Mouse (Mus musculus) R1 (cell line): ENCODE results near the gene Zfp51.
A peak's percentile ranks its signal among the peaks of the same experiment; 100 is the strongest.
"Not testable (repeated sequence)": the region's sequence is repeated elsewhere in the genome, so short reads cannot be mapped to it uniquely, and the experiment has no call there.

Source experiments
- DNase-seq: peaks from one replicate; pipeline ENCODE4 v3.0.0-alpha.2; 2018; ENCODE audit warnings: low read depth, low spot score

Gene Zfp51

DNA sequence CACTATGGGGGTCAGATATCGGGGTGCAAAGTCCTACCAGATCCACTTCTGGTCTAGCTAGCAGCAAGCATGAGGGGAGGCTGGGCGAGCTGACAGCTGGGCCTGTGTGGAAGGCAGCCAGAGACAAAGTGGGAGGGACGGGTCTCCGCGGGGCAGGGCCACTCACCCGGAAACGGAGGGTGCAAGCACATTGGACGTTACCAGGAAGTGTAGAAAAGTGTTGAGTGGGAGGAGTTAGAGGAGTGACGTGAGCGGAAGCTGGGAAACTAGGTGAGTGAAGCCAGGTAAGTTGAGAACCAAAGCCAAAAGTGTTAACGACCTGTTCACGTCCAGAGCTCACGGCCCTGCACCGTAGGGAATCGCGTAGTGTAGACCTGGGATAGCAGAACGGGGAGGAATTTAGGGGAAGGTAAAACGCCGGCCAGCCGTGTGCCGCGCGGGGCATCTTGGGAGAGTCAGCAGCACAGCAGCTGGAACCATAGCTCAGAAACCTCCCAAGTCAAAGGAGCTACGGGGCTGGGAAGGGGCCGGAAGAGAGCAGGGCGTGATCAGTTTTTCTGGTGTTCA is at the start of gene Zfp51:
Gene Zfp51, plus strand, starts transcription at position 237 of the 567 bp plus-strand sequence.
- DNase-seq = peak; percentile 97

GRCm38 (mm10) chr17:21422664-21423599 is 27.2 kb upstream of the Zfp51 start, which contains the start of gene Zfp54:
Gene Zfp54, plus strand, starts transcription at chr17:21423227.
- DNase-seq = peak; percentile 88

DNA sequence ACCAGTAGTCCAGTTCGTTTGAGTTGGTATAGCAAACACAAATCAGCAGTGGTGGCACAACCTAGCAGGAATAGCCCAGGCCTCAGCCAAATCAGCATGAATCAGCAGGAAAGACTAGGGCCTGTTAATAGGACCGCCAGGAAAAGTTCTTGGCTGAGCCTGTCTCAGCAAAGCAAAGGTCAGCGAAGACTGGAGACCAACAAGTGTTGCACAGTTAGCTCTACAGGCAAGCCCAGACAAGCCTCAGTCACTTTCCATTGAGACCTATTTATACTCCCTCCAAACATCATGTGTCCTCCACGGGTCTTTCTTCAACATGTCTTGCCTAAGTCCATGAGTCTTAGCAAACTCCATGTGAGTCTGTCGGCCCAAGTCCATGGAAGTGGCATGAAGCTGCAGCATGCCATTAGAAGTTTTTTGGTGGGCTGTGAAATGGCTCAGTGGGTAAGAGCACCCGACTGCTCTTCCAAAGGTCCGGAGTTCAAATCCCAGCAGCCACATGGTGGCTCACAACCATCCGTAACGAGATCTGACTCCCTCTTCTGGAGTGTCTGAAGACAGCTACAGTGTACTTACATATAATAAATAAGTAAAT is 11.3 kb upstream of the Zfp51 start:
- DNase-seq = peak; percentile 49

DNA sequence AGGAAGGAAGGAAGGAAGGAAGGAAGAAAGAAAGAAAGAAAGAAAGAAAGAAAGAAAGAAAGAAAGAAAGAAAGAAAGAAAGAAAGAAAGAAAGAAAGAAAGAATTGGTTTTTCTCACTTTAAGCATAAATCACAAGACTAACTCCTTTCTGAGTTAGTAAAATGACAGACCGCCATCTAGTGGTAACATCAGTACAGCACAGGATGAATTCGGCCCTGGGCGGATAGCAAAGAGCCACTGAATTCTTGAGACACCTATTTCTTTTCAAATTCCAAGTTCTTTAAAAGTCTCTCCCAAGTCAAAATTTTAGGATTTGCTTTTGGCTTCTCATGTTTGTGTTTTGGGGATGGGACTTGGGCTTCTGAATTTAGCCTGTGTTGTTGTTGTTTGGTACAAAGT is 505 bp upstream of the Zfp51 start:
- peak; percentile 90 for DNase-seq

GRCm38 (mm10) chr17:21463550-21463949 is 13.4 kb downstream of the Zfp51 start:
- DNase-seq = no peak

- no peak for DNase-seq
These were observed 22.0 kb downstream of the Zfp51 start for GRCm38 (mm10) chr17:21472032-21472652.

DNA sequence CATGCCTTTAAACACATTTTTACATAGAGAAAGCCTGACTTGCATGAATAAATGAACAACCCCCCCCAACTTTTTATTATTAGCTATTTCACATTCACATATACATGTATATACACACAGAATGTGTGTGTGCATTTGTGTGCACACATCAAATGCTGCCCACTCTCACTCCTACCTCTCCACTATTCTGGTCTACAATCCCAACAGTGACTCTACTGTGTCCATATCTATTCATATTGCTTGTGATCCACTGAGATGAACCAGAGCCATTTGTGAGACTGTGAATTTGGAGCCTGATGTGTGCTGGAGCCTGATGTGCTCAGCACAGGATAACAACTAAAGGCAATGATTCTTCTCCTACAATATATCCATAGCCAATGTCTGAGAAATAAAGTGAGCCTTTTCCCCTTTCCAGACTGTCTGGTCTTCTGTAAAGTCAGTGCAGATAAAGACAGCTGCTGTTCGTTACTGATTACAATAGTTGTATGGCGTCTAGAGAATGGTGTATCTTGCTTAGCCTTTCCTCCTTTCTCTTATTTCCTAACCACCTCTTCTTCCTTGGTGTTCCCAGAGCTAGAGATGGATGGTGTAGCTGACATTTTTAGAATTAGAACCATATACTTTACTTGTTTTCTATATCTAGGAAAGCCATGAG is 22.6 kb downstream of the Zfp51 start:
- no peak for DNase-seq

- peak; percentile 96 for DNase-seq
These were observed 23.4 kb downstream of the Zfp51 start for GRCm38 (mm10) chr17:21473362-21474190.

DNA sequence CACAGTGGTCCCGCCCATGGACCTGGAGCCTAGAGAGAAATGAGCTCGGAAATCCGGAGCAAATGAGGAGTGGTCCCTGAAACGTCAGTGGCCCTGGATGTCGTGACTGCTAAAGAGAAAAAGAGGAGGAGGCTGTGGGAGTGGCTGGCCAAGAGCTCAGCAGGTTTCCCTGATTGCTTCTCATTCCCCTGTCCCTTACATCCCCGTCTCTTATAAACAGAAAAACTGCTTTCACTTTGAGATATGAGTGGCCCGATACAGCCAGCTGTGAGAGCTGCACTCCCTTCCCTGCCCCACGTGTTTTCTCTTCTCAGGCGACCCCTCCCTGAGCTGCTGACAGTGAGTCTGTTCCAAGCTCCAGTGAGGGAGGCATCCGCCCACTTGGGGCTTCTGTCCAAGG is 24.6 kb downstream of the Zfp51 start:
- DNase-seq = not testable (repeated sequence)

DNA sequence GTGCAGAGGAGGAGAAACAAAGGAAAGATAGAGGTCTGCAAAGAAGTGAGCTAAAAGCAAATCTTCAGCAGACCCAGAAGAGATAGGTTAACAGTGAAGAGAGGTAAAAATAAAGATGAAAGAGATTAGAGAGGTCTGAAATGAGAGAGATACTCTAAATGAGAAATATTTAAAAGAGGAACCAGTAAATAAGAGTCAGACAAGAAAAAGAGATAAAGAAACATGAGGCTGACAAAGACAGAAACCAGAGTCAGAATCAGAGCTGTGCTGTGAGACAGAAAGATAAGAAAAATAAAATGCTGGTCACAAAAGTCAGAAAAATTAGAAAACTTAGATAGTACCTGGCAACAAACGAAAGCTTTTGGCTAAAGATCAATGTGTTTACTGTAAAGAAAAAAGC is 25.1 kb downstream of the Zfp51 start:
- not testable (repeated sequence) for DNase-seq

- DNase-seq = not testable (repeated sequence)
These were observed 26.2 kb downstream of the Zfp51 start for GRCm38 (mm10) chr17:21476351-21476750.

DNA sequence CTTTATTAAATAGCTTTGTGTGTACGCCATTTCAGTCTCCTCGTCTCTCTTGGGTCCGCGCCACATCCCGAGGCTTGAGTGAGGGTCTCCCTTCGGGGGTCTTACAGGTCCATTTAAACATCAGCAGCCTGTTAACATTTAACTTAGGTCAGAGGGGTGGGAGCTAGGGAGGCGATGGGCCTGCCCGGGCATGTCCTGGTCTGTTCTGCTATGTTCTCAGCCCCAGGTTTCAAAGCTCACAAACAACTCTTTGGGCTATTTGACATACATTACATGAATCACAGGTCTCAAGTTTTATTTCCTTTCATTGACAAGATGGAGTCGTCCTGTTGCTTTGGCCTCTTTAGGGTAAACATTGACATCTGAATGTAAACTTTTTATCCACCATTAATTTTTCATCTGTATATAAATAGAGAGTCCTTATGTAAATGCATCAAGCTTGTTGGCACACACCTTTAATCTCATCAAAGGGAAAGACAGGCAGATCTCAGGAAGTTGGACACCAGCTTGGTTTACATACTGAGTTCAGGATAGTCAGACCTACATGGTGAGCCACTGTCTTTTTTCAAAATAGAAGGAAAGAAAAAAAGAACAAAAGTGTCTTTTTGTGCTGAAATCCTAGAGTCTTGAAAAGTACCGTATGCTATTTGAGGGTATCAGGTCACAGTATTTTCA is 28.1 kb downstream of the Zfp51 start:
- peak; percentile 11 for DNase-seq

GRCm38 (mm10) chr17:21488760-21489499 is 38.8 kb downstream of the Zfp51 start, which contains the start of gene Zfp53:
Gene Zfp53, plus strand, starts transcription at chr17:21488998.
- peak; percentile 98 for DNase-seq

GRCm38 (mm10) chr17:21489500-21490001 is 39.4 kb downstream of the Zfp51 start:
- no peak for DNase-seq

- no peak for DNase-seq
These were observed 51.2 kb downstream of the Zfp51 start for GRCm38 (mm10) chr17:21501365-21501764.

DNA sequence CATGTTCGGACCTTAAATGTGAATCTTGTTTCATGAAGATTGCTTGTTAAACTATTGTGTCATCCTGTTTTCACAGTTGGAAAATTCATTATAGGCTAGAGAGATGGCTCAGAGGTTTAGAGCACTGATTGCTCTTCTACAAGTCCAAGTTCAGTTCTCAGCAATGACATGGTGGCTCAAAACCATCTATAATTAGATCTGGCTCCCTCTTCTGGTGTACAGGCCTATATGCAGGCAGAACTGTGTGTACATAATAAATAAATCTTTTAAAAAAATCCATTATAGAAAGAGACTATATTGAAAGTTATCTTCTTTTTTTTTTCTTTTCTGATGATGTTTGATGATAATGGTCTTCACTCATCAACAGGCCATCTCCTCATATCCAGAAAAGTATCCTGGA is 54.4 kb downstream of the Zfp51 start:
- DNase-seq = peak; percentile 37

DNA sequence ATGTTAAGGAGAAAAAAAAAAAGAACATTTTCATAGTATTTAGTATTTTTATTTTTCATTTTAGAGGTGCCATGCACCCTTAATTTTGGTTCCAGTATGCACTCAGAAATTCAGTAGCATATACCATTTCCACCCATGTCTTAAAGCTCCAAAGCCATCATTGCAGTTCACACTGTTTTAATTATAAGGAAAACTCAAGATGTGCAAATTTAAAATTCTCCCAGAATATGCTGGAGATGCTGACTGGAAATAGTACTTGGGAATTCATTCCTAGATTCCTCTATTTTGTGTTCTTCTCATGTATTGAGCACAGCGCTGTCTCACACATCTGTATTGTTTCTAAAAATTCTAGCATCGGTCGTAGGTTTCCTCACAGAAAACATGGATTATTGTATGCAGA is 56.1 kb downstream of the Zfp51 start:
- DNase-seq = no peak

DNA sequence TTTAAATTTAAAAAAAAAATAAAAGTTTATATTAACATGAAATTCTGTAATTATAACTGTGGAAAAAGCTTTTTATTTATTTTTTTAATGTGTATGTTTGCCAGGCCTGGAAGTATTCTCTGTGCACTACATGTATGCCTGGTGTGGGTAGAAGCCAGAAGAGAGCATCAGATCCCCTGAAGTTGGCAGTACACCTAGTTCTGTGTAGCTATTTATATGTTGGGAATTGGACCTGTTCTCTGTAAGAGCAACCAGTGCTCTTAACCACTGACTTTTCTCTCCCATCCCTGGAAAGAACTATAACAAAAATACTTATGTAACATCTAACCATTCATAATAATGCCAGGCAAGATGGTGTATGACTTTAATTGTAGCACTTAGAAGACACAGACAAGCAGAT is 59.6 kb downstream of the Zfp51 start:
- no peak for DNase-seq
